9 mouse cellular contexts compared by ENCODE assay signal in genomic region chr6:31561948-31562347, GRCm38 (mm10). TPM values are rescaled to one million over a fixed set of nuclear protein-coding genes. Genes with fewer than 3 reads are reported as not detected.
DNase-seq lines count a peak whose midpoint lies in the region; ATAC-seq and TF ChIP-seq lines count a peak whose summit lies in the region.
"Not testable (repeated sequence)": the region's sequence is repeated elsewhere in the genome, so short reads cannot be mapped to it uniquely, and the experiment has no call there.
"Had no signal": no experiment of that assay in that cellular context is flagged by ENCODE, and none has a peak within 500 bp of the region (broad histone marks: within the 10 kb centered on the region; RNA-seq: fewer than 3 reads in every experiment).

No protein-coding gene starts in this region.

- 41% methylated on average over 3 of the region's 3 CpGs for whole genome bisulfite sequencing in forebrain, embryonic 10.5 days
- WGBS in heart, embryonic 11.5 days (ENCODE audit: insufficient replicate concordance), result 30% methylated on average over 3 of the region's 3 CpGs
- WGBS in hindbrain, embryonic 14.5 days, result 54% methylated on average over 3 of the region's 3 CpGs
- 54% methylated on average over 3 of the region's 3 CpGs for WGBS in kidney, embryonic 15.5 days
- 31% methylated on average over 3 of the region's 3 CpGs for WGBS in liver, embryonic 13.5 days (ENCODE audit: insufficient replicate concordance)
- 31% methylated on average over 3 of the region's 3 CpGs for WGBS in midbrain, embryonic 10.5 days
- 64% methylated on average over 3 of the region's 3 CpGs for WGBS in neural tube, embryonic 14.5 days

- H3K9me3 ChIP-seq in G1E (replicated peaks); forebrain, embryonic 10.5 days; heart, embryonic 11.5 days (replicated peaks; ENCODE audit: control insufficient read depth, low read length); hindbrain, embryonic 14.5 days (ENCODE audit: control insufficient read depth, low read length); kidney, embryonic 15.5 days (replicated peaks); liver, embryonic 13.5 days (replicated peaks); midbrain, embryonic 10.5 days (replicated peaks); neural tube, embryonic 14.5 days (ENCODE audit: control insufficient read depth, low read length): not testable (repeated sequence)

- DNase-seq in G1E (ENCODE audit: low spot score); forebrain, embryonic 10.5 days (ENCODE audit: extremely low spot score, low spot score); hindbrain, embryonic 14.5 days (ENCODE audit: low spot score); liver, embryonic 13.5 days; midbrain, embryonic 10.5 days (ENCODE audit: low spot score): not testable (repeated sequence)

- H3K4me2 ChIP-seq in heart, embryonic 11.5 days, result peak overlapping the region; percentile 98
- H3K4me2 ChIP-seq in hindbrain, embryonic 14.5 days (replicated peaks), result peak overlapping the region; percentile 75
- peak overlapping the region; percentile 96 for H3K4me2 ChIP-seq in kidney, embryonic 15.5 days
- peak overlapping the region; percentile 99 for H3K4me2 ChIP-seq in liver, embryonic 13.5 days
- peak overlapping the region; percentile 92 for H3K4me2 ChIP-seq in neural tube, embryonic 14.5 days (ENCODE audit: low read depth, low read length)

- H3K27me3 ChIP-seq in G1E (ENCODE audit: insufficient read depth, low read length); heart, embryonic 11.5 days (ENCODE audit: control insufficient read depth, insufficient read depth, low read length); hindbrain, embryonic 14.5 days (ENCODE audit: control insufficient read depth, insufficient read depth, low read length); neural tube, embryonic 14.5 days (ENCODE audit: control insufficient read depth, insufficient read depth, low read length): not testable (repeated sequence)
- H3K27me3 ChIP-seq in forebrain, embryonic 10.5 days (ENCODE audit: poor library complexity, severe bottlenecking), result peaks cover 67% of the 10 kb centered on the region
- peaks cover 87% of the 10 kb centered on the region for H3K27me3 ChIP-seq in kidney, embryonic 15.5 days
- H3K27me3 ChIP-seq in liver, embryonic 13.5 days, result peaks cover 18% of the 10 kb centered on the region
- H3K27me3 ChIP-seq in midbrain, embryonic 10.5 days (ENCODE audit: low read depth, poor library complexity, severe bottlenecking), result peaks cover 37% of the 10 kb centered on the region

- H3K4me3 ChIP-seq in G1E (ENCODE audit: low read depth, low read length), result peak overlapping the region; percentile 97
- peak overlapping the region; percentile 77 for H3K4me3 ChIP-seq in forebrain, embryonic 10.5 days
- H3K4me3 ChIP-seq in heart, embryonic 11.5 days (ENCODE audit: low read depth, low read length), result peak overlapping the region; percentile 84
- peak overlapping the region; percentile 90 for H3K4me3 ChIP-seq in hindbrain, embryonic 14.5 days (replicated peaks; ENCODE audit: low read length)
- H3K4me3 ChIP-seq in kidney, embryonic 15.5 days (replicated peaks), result peak overlapping the region; percentile 67
- H3K4me3 ChIP-seq in liver, embryonic 13.5 days (replicated peaks), result peak overlapping the region; percentile 78
- H3K4me3 ChIP-seq in midbrain, embryonic 10.5 days, result peak overlapping the region; percentile 89
- H3K4me3 ChIP-seq in neural tube, embryonic 14.5 days (ENCODE audit: low read depth, low read length), result peak overlapping the region; percentile 76

- TF ChIP-seq CTCF in G1E (IDR thresholded peaks at IDR 0.05; ENCODE audit: low read depth, low read length), result not testable (repeated sequence)

- peak overlapping the region; percentile 91; the same call in 1 of the 2 replicates for H3K27ac ChIP-seq in forebrain, embryonic 10.5 days
- not testable (repeated sequence) for H3K27ac ChIP-seq in heart, embryonic 11.5 days (ENCODE audit: low read depth, low read length); hindbrain, embryonic 14.5 days; kidney, embryonic 15.5 days; neural tube, embryonic 14.5 days (ENCODE audit: low read depth, low read length)
- peak overlapping the region; percentile 63; the same call in 1 of the 2 replicates for H3K27ac ChIP-seq in liver, embryonic 13.5 days
- H3K27ac ChIP-seq in midbrain, embryonic 10.5 days (replicated peaks), result peak overlapping the region; percentile 93

- ATAC-seq in G1E (ENCODE audit: extremely low read depth, insufficient number of reproducible peaks, low FRiP score, poor library complexity, severe bottlenecking); heart, embryonic 11.5 days (replicated peaks; ENCODE audit: insufficient number of reproducible peaks, low FRiP score, low TSS enrichment); hindbrain, embryonic 14.5 days (ENCODE audit: low FRiP score); kidney, embryonic 15.5 days (replicated peaks; ENCODE audit: low FRiP score); liver, embryonic 13.5 days (ENCODE audit: low read depth); neural tube, embryonic 14.5 days (ENCODE audit: low read depth): not testable (repeated sequence)

- peaks cover 88% of the 10 kb centered on the region for H3K4me1 ChIP-seq in G1E (ENCODE audit: insufficient read depth, low read depth, low read length)
- H3K4me1 ChIP-seq in forebrain, embryonic 10.5 days, result peaks cover 57% of the 10 kb centered on the region
- H3K4me1 ChIP-seq in heart, embryonic 11.5 days (ENCODE audit: control insufficient read depth, insufficient read depth, low read length), result peaks cover 22% of the 10 kb centered on the region
- peaks cover 37% of the 10 kb centered on the region for H3K4me1 ChIP-seq in hindbrain, embryonic 14.5 days (replicated peaks; ENCODE audit: control insufficient read depth, insufficient read depth, low read length)
- peaks cover 28% of the 10 kb centered on the region for H3K4me1 ChIP-seq in kidney, embryonic 15.5 days
- peaks cover 71% of the 10 kb centered on the region for H3K4me1 ChIP-seq in liver, embryonic 13.5 days (replicated peaks)
- H3K4me1 ChIP-seq in midbrain, embryonic 10.5 days, result peaks cover 64% of the 10 kb centered on the region
- H3K4me1 ChIP-seq in neural tube, embryonic 14.5 days (ENCODE audit: control insufficient read depth, insufficient read depth, low read length), result peaks cover 19% of the 10 kb centered on the region

- peaks cover 50% of the 10 kb centered on the region for H3K36me3 ChIP-seq in G1E (replicated peaks)
- H3K36me3 ChIP-seq in forebrain, embryonic 10.5 days (replicated peaks); heart, embryonic 11.5 days (ENCODE audit: control insufficient read depth, insufficient read depth, low read length); hindbrain, embryonic 14.5 days (replicated peaks; ENCODE audit: control insufficient read depth, insufficient read depth); kidney, embryonic 15.5 days; liver, embryonic 13.5 days; midbrain, embryonic 10.5 days; neural tube, embryonic 14.5 days (ENCODE audit: control insufficient read depth, insufficient read depth, low read length): not testable (repeated sequence)

- H3K9ac ChIP-seq in heart, embryonic 11.5 days (ENCODE audit: low read depth, low read length), result peak overlapping the region; percentile 85; the same call in 1 of the 2 replicates
- H3K9ac ChIP-seq in hindbrain, embryonic 14.5 days, result 0 out of 2 replicates have a peak overlapping the region, but pooled peaks have one; percentile 91
- H3K9ac ChIP-seq in kidney, embryonic 15.5 days; neural tube, embryonic 14.5 days (replicated peaks; ENCODE audit: low read depth, low read length): not testable (repeated sequence)
- peak overlapping the region; percentile 87 for H3K9ac ChIP-seq in liver, embryonic 13.5 days

RNA-seq across cellular contexts. Expression of gene Podxl, which starts 1.8 kb away (rescaled TPM):
- total RNA-seq in G1E (2014; fragmentation: Nextera tagmentation) (45.3 and 59.2 TPM in 2 replicates), G1E (2017) (42.3 and 46.1 TPM in 2 replicates)
- polyA plus RNA-seq in G1E (2012), result 49.7 and 61.2 TPM in 2 replicates
- polyA plus RNA-seq in forebrain, embryonic 10.5 days (2016; fragmentation: Nextera tagmentation; extraction: Ambion mirVana), result 17.2 and 20.6 TPM in 2 replicates
- polyA plus RNA-seq in heart, embryonic 11.5 days (2014; fragmentation: Nextera tagmentation; extraction: Ambion mirVana), result 22.7 and 26.0 TPM in 2 replicates
- 8.7 and 9.8 TPM in 2 replicates for polyA plus RNA-seq in hindbrain, embryonic 14.5 days (2014; fragmentation: Nextera tagmentation; extraction: Ambion mirVana)
- polyA plus RNA-seq in kidney, embryonic 15.5 days (2015; fragmentation: Nextera tagmentation; extraction: Ambion mirVana), result 62.1 and 65.3 TPM in 2 replicates
- polyA plus RNA-seq in liver, embryonic 13.5 days (2015; fragmentation: Nextera tagmentation; extraction: Ambion mirVana), result 10.9 and 13.5 TPM in 2 replicates
- 19.7 and 22.4 TPM in 2 replicates for polyA plus RNA-seq in midbrain, embryonic 10.5 days (2016; fragmentation: Nextera tagmentation; extraction: Ambion mirVana)
- 7.1 and 9.0 TPM in 2 replicates for polyA plus RNA-seq in neural tube, embryonic 14.5 days (2014; fragmentation: Nextera tagmentation; extraction: Ambion mirVana)
- polyA plus RNA-seq: macrophage had no signal
